Mouse (Mus musculus) cortical plate, adult 2 months (tissue): ENCODE measurements around the gene Zmynd19.

Experiments
- CTCF ChIP-seq: fragments of 200-500 bp; IDR thresholded peaks from 2 replicates; pipeline ENCODE4 v1.5.1; 2011; ENCODE audit warnings: mild to moderate bottlenecking, control low read depth, low read length; ENCODE audit not compliant: insufficient read depth; ENCODE audit errors: extremely low read depth
- POLR2A ChIP-seq: fragments of 200-500 bp; IDR thresholded peaks from 2 replicates; pipeline ENCODE4 v1.6.1; 2011; ENCODE audit warnings: mild to moderate bottlenecking, low read length, control low read depth; ENCODE audit not compliant: insufficient read depth; ENCODE audit errors: extremely low read depth

GRCm38 (mm10) chr2:24905653-24906155, 43.9 kb upstream of the Zmynd19 start:
- TF ChIP-seq CTCF (no peak), POLR2A (no peak)
